Mouse (Mus musculus) embryonic facial prominence, embryonic 10.5 days (tissue): ENCODE data around the gene Psd. TPM values are rescaled to one million over a fixed set of nuclear protein-coding genes. Genes with fewer than 3 reads are reported as not detected.

ENCODE experiments used
- DNase-seq: peaks from one replicate; pipeline ENCODE4 v3.0.0-alpha.2; 2017; ENCODE audit warnings: low spot score
- H3K27ac ChIP-seq: fragments of 300-500 bp; sonication (generic); replicated peaks from 2 replicates; pipeline ENCODE4 v1.5.1; 2016; ENCODE audit warnings: mild to moderate bottlenecking
- H3K27me3 ChIP-seq: fragments of 300-500 bp; sonication (generic); replicated peaks from 2 replicates; pipeline ENCODE4 v1.6.1; 2016; ENCODE audit warnings: low read depth, mild to moderate bottlenecking; ENCODE audit not compliant: poor library complexity, severe bottlenecking
- H3K36me3 ChIP-seq: fragments of 300-500 bp; sonication (generic); replicated peaks from 2 replicates; pipeline ENCODE4 v1.6.1; 2016; ENCODE audit warnings: mild to moderate bottlenecking, moderate library complexity
- H3K4me1 ChIP-seq: fragments of 300-500 bp; sonication (generic); 2 replicates; pipeline ENCODE4 v1.6.1; 2016
- H3K4me3 ChIP-seq: fragments of 300-500 bp; sonication (generic); 2 replicates; pipeline ENCODE4 v1.5.1; 2016; ENCODE audit warnings: mild to moderate bottlenecking, moderate library complexity
- H3K9me3 ChIP-seq: fragments of 300-500 bp; sonication (generic); 2 replicates; pipeline ENCODE4 v1.6.1; 2016; ENCODE audit warnings: mild to moderate bottlenecking
- WGBS: fragments of 180-500 bp; shearing (Covaris S2); methylation state at CpG from one replicate; pipeline ENCODE4 v1.1.7; 2016; 5-methylcytosine and 5-hydroxymethylcytosine counted together
- polyA plus RNA-seq: library from polyadenylated mRNA; unstranded; fragments of >200 nt; fragmentation: Nextera tagmentation; extraction: Ambion mirVana; gene quantifications from 2 replicates; pipeline ENCODE4 v1.2.1, GENCODE M21; 2016

Psd gene
- polyA plus RNA-seq, 1 experiment from 2014 or later = 3.5 TPM

DNA sequence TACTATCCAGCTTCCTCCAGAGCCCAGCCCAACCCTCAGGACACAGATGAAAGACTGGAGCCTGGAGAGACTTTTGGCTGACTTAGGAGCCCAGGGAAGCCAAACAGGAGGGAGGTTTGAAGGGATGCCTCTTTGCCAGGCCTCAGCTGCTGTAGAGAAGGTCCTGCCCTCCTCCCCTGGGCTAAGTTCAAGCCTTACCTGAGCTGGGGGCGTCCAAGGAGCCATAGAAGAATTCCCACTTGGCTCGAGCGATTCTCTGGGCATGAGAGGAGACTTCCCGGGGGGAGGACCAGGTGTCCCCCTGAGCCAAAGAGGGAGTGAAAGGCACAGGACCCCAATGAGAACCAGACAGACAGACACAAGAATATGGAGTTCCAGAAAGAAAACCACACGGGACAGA, 3.2 kb downstream of the Psd start:
- Histone ChIP-seq H3K4me1 (peaks cover 53% of the 10 kb centered on the region), H3K9me3 (no peaks in the 10 kb centered on the region), H3K27ac (no peak overlapping the region), H3K4me3 (no peak overlapping the region), H3K27me3 (peaks cover 91% of the 10 kb centered on the region), H3K36me3 (no peaks in the 10 kb centered on the region)
- 69% methylated on average over 5 of the region's 5 CpGs for WGBS
- DNase-seq = no peak

DNA sequence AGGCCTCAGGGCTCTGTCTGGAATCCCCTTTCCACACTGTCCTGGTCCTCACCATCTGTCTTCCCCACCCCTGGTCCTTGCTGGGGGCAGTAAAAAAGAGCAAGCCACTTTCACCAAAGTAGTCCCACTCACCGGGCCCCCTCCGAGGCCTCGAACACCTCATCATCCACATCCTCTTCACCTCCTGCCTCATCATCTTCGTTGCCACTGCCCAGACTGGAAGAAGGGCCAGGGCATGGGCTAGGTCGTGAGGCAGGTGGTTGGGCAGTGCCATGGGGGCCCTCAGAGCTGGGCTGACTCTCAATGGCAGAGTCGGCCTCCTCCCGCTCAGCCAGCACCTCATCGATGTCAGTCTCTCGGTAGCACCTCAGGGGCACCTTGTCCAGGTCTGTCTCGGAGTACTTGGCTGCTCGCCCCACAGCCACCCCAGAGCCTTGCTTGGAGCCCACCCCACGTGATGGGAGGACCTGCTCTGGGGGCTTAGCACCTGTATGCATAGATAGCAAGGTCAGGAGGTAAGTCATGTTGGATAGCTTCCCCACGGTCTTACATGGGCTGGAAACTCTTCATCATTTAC, 3.9 kb downstream of the Psd start:
- no peak overlapping the region for H3K4me3 ChIP-seq
- H3K4me1 ChIP-seq = peaks cover 53% of the 10 kb centered on the region
- no peak for DNase-seq
- H3K36me3 ChIP-seq = no peaks in the 10 kb centered on the region
- WGBS = 74% methylated on average over 13 of the region's 13 CpGs
- H3K9me3 ChIP-seq = no peaks in the 10 kb centered on the region
- H3K27me3 ChIP-seq = peaks cover 97% of the 10 kb centered on the region
- H3K27ac ChIP-seq = no peak overlapping the region

DNA sequence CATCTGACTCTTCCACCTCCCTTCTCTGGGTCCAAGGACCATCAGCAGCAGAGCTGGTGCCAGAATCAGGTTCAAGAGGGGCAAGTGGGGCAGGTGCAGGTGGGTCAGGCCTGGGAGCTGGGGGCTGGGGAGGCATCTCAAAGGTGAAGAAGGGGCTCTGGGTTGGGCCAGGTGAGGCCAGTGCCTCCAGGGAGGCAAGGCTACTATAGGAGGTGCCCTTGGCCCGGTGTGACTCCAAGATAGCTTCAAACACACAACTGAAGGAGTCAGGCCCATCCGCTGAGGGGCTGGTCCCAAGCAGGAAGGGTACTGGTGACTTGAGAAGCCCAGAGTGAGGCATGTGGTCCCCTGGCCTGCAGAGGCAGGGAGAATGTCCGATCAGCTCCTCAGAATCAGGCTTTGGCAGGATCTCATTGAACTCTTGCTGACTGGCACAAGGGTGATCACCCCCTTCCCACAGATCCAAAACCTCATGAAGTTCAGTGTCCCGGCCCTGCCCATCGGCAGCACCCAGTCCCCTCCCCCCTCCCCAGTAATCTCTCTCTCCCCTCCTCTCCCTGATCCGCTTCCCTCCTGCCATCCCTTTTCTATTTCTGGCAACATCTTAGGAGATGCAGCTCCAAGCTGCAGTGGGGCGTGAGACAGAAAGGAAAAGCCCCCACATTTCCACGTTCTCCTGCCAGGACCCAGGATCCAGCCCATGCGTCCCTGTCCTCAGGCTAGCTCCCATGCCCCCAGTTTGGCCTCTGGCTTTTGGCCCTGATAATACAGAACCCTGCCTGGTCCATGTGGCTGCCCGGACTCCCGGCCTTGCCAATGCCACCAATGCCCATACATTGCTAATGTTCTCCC, 4.6 kb downstream of the Psd start:
- Histone ChIP-seq H3K4me1 (peaks cover 53% of the 10 kb centered on the region), H3K4me3 (peak overlapping the region; percentile 4; the same call in 1 of the 2 replicates), H3K9me3 (no peaks in the 10 kb centered on the region), H3K27me3 (peaks cover 100% of the 10 kb centered on the region), H3K36me3 (no peaks in the 10 kb centered on the region), H3K27ac (peak overlapping the region; percentile 51; the same call in 1 of the 2 replicates)
- DNase-seq = no peak
- WGBS = 58% methylated on average over 11 of the region's 11 CpGs

DNA sequence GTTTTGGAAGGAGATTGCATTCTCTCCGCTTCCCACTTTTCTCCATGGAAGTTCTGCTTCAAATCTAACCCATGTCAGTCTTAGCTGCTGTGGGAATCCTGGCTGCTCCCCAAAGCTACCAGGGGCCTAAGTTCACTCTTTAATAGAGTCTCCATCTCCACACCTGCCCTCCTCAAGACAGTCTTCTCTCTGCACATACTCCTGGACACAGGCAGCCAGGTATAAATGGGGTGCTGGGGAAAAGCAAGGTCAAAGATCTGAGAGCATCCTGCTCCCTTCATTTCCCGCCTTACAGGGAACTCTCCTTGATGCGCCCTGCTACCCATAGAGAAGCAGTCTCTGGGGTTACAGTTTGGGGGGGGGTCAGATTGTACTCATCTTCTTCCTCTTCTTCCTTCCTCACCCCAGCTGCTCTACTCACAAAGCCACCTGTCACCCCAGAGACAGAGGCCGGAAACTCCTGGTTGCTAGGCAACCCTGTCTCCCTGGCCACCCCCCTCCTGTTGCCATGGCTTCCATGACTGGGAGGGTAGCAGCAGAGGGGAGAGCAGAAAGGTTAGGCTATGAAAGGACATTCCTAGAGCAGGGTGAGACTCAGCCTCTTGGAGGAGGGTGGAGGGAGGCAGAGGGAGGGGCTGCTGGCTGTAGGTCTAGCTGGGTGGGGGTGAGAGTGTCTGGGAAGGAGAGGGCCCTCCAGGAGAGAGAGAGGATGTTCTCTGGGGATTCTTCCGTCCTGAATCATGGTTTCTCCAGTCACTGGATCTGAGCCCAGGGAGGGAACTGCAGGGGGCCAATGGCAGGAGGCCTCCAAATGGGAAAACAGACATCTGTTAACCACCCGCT, 5.6 kb downstream of the Psd start:
- H3K27me3 ChIP-seq = peaks cover 100% of the 10 kb centered on the region
- H3K27ac ChIP-seq = 0 out of 2 replicates have a peak overlapping the region, but pooled peaks have one; percentile 51
- no peaks in the 10 kb centered on the region for H3K36me3 ChIP-seq
- peaks cover 51% of the 10 kb centered on the region for H3K4me1 ChIP-seq
- no peaks in the 10 kb centered on the region for H3K9me3 ChIP-seq
- peak; percentile 51 for DNase-seq
- 25% methylated on average over 6 of the region's 6 CpGs for WGBS
- peak overlapping the region; percentile 4; the same call in 1 of the 2 replicates for H3K4me3 ChIP-seq

DNA sequence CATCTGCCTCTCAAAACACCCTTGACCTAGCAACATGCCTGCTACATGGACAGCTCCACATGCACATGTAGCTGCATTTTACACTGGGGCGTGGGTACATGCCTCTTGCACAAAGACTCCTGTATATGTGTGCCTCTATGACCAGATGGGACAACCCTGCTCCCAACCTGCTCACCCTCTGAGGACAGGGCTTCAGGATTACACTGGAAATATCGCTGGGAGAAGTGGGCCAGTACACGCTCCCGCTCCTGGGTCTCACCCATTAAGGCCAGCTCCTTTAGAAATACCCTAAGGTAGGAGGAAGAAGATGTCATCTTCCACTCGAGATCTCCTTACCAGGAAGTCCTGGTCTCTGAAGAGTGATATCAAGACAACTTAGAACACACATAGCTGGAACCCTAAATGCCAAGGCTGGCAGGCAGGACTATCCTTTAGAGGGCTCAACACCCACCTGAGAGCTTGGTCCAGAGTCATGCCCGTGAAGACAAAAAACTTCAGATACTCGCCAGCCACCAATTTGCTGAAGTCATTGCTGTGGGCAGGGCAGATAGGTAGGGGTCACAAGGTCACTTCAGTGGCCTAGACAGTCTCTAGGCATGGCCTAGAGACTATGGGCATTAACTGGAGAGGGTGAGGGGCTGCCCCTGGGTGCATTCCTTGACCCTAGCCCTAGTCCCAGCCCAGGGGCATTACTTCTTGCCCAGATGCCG, 6.7 kb downstream of the Psd start:
- H3K9me3 ChIP-seq = no peaks in the 10 kb centered on the region
- H3K4me3 ChIP-seq = no peak overlapping the region
- no peaks in the 10 kb centered on the region for H3K36me3 ChIP-seq
- no peak overlapping the region for H3K27ac ChIP-seq
- H3K4me1 ChIP-seq = peaks cover 49% of the 10 kb centered on the region
- DNase-seq = no peak
- peaks cover 100% of the 10 kb centered on the region for H3K27me3 ChIP-seq
- WGBS = 81% methylated on average over 8 of the region's 8 CpGs

DNA sequence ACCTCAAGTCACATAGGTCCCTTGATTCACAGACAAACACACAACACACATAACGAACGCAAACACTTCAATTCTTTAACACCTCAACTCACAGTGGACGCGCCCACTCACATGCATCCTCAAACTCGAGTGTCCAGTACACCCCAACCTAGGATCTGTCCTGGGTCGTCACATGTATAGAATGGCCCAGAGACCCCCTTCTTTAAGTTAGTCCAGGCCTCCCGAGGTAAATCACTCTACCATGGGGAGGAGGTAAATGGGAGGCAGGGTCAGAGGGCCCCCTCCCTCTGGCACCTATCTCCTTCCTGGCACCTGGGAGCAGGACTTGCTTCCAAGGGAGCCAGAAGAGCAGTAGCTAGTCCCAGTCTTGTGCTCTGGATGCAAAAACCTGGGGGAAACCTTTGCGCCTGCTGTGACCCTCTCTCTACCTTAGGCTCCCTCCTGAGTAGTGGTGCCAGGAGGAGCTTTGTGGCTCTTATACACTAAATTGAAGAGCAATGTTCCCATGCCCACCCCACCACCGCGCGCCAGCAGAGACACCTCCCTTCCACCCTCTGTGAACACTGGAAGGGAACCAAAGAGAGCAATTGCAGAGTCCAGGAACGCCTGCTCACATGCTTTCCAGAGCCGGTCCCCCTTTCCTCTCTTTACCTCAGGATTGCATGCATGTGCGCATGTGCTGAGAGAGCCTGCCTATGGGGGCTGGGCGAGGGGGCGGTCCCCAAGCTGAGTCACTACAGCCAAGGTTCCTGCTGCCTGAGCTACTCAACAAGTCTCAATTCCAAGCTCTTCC, 8.2 kb downstream of the Psd start:
- WGBS = 10% methylated on average over 16 of the region's 16 CpGs
- peaks cover 60% of the 10 kb centered on the region for H3K4me1 ChIP-seq

DNA sequence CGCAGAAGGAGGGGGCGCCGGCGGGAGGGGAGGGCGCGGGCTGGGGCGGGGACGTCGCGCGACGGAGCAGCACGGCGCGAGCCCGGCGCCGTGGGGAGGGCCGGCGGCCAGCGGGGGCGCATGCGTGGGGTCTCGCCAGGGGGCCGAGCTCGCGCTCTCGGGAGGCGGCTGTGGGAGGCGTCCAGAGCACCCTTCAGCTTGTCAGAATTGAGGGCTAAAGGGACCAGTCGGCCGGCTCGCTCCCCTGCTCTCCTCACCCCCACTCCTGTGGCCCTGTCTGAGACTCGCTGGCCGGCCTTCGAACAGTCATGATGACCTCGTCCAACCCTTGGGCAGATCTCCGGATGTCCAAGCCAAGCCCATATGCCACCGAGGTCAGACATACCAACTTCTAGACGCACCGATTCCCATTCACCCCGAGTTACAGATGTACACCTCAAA, 8.9 kb downstream of the Psd start:
- peaks cover 100% of the 10 kb centered on the region for H3K27me3 ChIP-seq
- peak overlapping the region; percentile 56 for H3K4me3 ChIP-seq
- H3K36me3 ChIP-seq = no peaks in the 10 kb centered on the region
- WGBS = 2% methylated on average over 42 of the region's 42 CpGs
- H3K4me1 ChIP-seq = peaks cover 60% of the 10 kb centered on the region
- no peaks in the 10 kb centered on the region for H3K9me3 ChIP-seq
- 0 out of 2 replicates have a peak overlapping the region, but pooled peaks have one; percentile 30 for H3K27ac ChIP-seq
- DNase-seq = peak; percentile 29

More for the DNA sequence above, 8.2 kb downstream of the Psd start:
- Histone ChIP-seq H3K27ac (no peak overlapping the region), H3K27me3 (peaks cover 100% of the 10 kb centered on the region), H3K9me3 (no peaks in the 10 kb centered on the region), H3K36me3 (no peaks in the 10 kb centered on the region), H3K4me3 (peak overlapping the region; percentile 33)
- DNase-seq = peak; percentile 70

DNA sequence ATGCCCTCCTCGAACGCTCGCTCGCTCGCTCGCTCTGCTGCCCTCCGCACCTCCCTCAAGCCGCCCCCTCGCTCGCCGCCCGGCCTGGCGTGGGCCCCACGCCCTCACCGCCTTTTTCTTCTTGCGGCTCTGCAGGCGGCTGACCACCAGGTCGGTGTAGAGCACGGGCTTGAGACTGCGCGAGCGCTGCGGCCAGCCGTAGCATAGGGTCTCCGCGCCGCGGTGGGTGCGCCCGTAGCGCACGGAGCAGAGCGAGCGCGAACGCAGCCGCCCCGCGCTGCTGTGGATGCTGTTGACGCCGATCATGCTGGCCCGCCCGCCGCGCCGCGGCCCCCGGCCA, 9.4 kb downstream of the Psd start:
- DNase-seq = no peak
- Histone ChIP-seq H3K36me3 (no peaks in the 10 kb centered on the region), H3K9me3 (no peaks in the 10 kb centered on the region), H3K4me3 (peak overlapping the region; percentile 56), H3K4me1 (peaks cover 60% of the 10 kb centered on the region), H3K27me3 (peaks cover 100% of the 10 kb centered on the region), H3K27ac (peak overlapping the region; percentile 30; the same call in 1 of the 2 replicates)
- WGBS = 2% methylated on average over 48 of the region's 48 CpGs

DNA sequence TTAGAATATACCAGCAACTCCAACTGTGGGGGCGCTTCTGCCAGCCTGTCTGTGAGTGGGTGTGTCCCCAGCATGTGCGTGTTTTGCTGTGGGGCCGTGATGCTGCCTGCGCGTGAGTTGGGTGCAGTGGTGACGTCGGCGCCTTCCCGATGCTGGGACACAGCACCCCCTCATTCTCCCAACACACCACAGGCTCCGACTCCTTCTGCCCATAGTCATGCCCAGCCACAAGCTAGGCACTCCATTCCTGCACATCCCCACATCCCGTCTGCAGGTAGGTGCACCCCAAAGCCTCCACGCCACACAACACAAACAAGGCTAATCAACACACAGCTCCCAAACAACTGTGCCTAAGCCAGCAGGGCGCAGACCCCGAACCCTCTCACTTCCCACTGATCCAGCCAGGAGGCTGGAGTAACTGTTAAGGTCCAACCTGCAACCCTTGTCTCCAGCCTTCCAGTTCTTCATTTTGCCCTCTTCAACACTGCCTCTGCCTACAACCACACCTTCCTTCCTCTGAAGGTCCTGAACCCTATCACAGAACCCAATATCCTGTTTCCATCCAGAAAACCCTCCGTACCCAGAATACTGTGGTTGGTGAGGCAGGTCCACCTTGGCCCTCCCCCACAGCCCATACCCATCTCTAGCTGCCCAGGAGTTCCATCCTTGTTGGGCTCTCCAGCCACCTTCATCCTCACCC, 10.0 kb downstream of the Psd start:
- H3K4me3 ChIP-seq = peak overlapping the region; percentile 56
- WGBS = 28% methylated on average over 15 of the region's 15 CpGs
- peak; percentile 17 for DNase-seq
- no peaks in the 10 kb centered on the region for H3K9me3 ChIP-seq
- peaks cover 1% of the 10 kb centered on the region; the same call in 1 of the 2 replicates for H3K36me3 ChIP-seq
- peaks cover 100% of the 10 kb centered on the region for H3K27me3 ChIP-seq
- 0 out of 2 replicates have a peak overlapping the region, but pooled peaks have one; percentile 30 for H3K27ac ChIP-seq
- H3K4me1 ChIP-seq = peaks cover 55% of the 10 kb centered on the region

DNA sequence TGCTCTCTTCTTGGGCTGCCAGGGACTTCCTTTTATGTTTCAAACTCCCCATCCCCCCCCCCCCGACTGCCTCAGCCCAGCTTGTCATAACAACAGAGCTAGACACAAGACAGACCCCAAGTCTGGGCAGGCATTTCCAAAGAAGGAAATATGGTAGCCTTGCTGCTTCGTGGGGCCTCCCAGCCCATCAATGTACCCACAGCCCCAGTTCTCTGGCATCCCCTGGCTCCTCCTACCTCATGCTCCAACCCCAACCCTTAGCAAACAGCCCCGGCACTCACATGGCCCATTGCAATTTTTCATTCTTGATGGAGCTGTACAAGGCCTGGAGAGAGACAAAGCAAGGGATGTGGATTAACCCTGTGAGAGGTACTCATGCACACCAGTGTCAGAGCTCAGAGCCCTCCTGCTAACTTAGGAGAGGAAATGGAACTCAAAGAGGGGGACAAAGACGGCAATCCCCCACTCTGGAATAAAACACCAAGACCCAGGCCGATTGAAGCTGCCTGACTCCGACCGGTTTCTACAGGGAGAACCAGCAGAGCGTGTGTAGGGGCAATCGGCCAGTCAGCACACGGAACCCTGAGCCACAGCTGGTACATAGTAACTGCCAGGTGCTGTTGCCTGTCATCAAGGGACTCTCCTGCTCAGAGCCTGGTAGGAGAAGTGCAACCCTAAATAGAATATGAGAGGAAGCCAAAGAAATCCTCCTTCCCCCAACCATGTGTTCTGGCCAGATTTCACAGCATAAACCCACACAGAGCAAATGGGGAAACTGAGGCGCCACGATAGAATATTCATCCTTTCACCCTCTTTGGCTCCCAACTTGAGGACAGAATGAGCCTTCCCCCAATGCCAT, 11.0 kb downstream of the Psd start:
- Histone ChIP-seq H3K4me3 (peak overlapping the region; percentile 56; the same call in 1 of the 2 replicates), H3K9me3 (no peaks in the 10 kb centered on the region), H3K4me1 (peaks cover 44% of the 10 kb centered on the region), H3K27ac (no peak overlapping the region), H3K36me3 (peaks cover 11% of the 10 kb centered on the region), H3K27me3 (peaks cover 100% of the 10 kb centered on the region)
- whole genome bisulfite sequencing = 55% methylated on average over 12 of the region's 12 CpGs
- DNase-seq = peak; percentile 32
